Mouse (Mus musculus) central nervous system, embryonic 14 days (tissue): ENCODE measurements around the gene Hepacam. TPM values are rescaled to one million over a fixed set of nuclear protein-coding genes. Genes with fewer than 3 reads are reported as not detected.

Experiments used
- polyA plus RNA-seq: library from polyadenylated mRNA; depleted of rRNA; stranded (reverse); fragments of >200 nt; gene quantifications from 2 replicates; pipeline ENCODE4 v1.2.3, GENCODE M21; 2012; rRNA removed

Hepacam gene
- polyA plus RNA-seq, result 4.7 and 5.5 TPM in 2 replicates

GRCm38 (mm10) chr9:37367301-37368080 lies at the start of gene Hepacam:
TSS of gene Hepacam (plus strand) at chr9:37367351.

DNA sequence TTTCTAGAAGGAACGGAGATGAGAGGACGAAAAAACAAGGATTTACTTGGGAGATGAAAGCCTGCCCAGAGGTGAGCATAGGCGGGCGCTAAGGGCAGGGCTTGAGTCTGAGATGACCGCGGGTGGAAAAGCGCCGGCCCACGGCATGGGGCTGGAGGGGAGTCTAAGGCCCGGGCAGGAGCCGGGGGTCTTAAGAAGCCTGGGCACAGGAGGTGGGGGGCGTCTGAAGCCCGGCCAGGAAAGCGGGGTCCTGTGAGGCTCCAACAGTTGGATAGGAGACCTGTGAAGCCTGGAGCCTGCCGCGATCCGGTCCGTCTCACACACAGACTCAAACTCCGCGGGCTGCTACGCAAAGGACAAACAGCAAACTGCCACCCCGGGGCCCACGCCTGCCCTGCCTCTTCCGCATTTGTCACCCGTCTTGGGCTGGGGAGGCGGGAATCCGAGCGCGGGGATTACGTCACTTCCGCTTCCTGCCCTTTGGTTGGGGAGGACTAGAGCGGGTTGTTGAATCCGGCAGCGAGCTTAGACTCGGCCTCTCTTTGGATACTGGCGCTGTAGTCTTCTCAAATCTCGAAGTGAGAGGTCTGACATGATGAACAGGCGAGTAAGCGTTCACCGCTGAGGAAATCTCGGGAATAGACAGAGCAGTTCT lies 19.0 kb upstream of the Hepacam start, which contains the start of gene Ccdc15:
Ccdc15 (minus strand) TSS at position 445 of the 655 bp plus-strand sequence.

DNA sequence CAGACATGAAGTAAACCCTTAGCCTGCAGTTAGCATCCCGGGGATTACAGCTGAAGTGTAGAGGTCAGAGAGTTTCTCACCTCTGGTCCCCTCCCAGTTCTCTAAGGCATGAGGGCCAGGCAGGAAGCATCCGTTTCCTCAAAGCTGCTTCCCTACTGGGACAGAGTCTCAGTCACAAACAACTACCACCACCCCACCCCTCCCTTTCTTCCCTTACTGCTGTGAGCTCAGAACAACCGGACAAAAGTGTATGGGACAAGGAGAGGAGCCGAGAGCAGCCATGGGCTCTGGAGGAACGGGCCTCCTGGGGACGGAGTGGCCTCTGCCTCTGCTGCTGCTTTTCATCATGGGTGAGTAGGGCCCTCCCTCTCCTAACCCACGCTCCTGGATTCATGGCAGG lies 34.7 kb downstream of the Hepacam start, which contains the start of gene Robo4:
Robo4 (plus strand) TSS at position 96 of the 400 bp plus-strand sequence.

DNA sequence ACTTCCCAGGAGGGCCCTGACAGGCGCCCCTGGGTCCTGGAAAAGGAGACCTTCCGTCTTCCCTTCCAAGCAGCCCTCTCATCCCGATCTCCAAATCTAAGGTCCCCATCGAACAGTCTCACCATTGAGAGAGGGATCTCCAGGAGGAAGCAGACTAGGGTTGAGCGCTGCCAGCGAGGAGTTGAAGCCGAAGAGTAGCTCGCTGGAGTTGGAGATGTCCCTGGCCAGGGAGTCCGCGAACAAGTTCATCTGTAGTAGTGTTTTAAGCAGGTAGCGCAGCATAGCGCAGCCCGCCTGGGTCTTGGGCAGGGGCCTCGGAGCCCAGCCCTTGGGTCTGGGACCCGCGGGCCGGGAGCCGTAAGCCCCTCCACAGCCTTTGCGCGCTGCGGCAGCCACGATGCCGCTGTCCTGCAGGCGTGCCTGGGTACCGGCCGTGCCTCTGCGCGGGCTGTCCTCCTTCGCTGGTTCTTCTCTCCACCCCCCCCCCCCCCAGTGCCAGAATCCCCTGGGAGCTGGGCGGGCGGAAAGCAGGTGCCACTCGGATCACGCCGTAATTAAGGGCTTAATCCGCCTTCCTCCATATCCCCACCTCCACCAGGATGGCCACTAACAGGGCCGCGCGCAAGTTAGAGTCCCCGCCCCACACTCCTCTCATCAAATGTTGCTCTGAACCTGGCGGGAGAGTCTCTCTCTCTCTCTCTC lies 65.7 kb downstream of the Hepacam start, which contains the start of gene Robo3:
Robo3 (minus strand) TSS at position 527 of the 702 bp plus-strand sequence.

Other genes with a start within 250 kb of the Hepacam start
- 33.9 TPM in 2 replicates for gene Pknox2, start 219.9 kb upstream of the Hepacam start, polyA plus RNA-seq
- gene Tmem218, start 159.1 kb upstream of the Hepacam start, polyA plus RNA-seq, result 5.1 and 5.2 TPM in 2 replicates
- gene Slc37a2, start 111.6 kb upstream of the Hepacam start, polyA plus RNA-seq, result 1.8 and 1.9 TPM in 2 replicates
- 3.1 and 3.3 TPM in 2 replicates for gene Ccdc15, start 18.9 kb upstream of the Hepacam start, polyA plus RNA-seq
- gene Robo4, start 34.5 kb downstream of the Hepacam start, polyA plus RNA-seq, result 5.0 and 6.8 TPM in 2 replicates
- gene Robo3, start 65.9 kb downstream of the Hepacam start, polyA plus RNA-seq, result 38.5 and 47.8 TPM in 2 replicates
- 81.7 and 82.7 TPM in 2 replicates for gene Msantd2, start 122.0 kb downstream of the Hepacam start, polyA plus RNA-seq
- 27.7 and 31.4 TPM in 2 replicates for gene Esam, start 160.7 kb downstream of the Hepacam start, polyA plus RNA-seq
- gene Vsig2, start 171.9 kb downstream of the Hepacam start, polyA plus RNA-seq, result 3.9 and 4.3 TPM in 2 replicates
- gene Nrgn, start 185.6 kb downstream of the Hepacam start, polyA plus RNA-seq, result 7.8 and 9.2 TPM in 2 replicates
- 6.3 and 7.0 TPM in 2 replicates for gene Siae, start 188.3 kb downstream of the Hepacam start, polyA plus RNA-seq
- gene Spa17, start 246.4 kb downstream of the Hepacam start, polyA plus RNA-seq, result 7.3 and 9.9 TPM in 2 replicates